Mouse (Mus musculus): Measurements from ENCODE around the gene Klhl7. TPM values are rescaled to one million over a fixed set of nuclear protein-coding genes. Genes with fewer than 3 reads are reported as not detected.
"Not testable (repeated sequence)": the region's sequence is repeated elsewhere in the genome, so short reads cannot be mapped to it uniquely, and the experiment has no call there.

Klhl7 gene
- total RNA-seq, 2 experiments from 2014 or later, result 50.4 to 59.1 TPM

DNA sequence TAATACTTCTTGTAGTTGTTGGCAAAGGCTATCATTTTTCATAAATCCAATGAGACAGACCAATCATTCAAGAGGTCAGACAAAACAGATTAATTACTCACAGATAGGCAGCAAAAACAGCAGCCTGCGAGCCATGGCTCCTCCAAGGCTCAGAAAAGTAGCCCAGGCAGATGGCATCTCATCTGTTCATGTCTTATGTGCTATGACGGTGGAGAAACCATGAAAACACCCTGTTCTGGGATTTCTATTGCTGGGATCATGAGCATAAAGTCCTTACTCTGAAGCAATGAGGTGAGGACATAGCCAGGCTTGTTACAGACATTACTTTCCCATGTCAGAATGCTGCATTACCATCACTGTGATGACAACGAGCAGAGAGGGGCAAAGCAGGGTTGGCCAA, 7.9 kb upstream of the Klhl7 start:
- no peak for DNase-seq (ENCODE audit: low spot score in 2 of 2)

DNA sequence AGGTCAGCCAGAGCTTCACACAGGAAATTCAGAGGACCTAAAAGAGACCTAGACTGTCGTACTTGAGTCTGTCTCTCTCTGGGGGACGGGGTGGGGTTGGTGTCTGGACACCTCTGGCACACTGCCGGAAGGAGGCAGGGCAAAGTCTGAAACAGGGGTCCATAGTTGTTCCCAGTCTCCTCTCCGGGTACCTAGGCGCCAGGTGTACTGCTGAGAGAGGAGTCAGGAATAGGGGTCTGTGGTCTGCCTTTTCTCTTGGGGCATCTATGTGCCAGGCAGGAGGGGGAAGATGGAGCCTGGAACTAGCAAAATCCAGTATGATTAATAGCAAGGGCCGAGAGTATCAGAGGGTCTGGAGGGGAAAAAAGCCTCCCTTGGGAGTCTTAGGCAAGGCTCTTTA, 5.0 kb upstream of the Klhl7 start:
- no peak for DNase-seq (ENCODE audit: low spot score in 2 of 2)

DNA sequence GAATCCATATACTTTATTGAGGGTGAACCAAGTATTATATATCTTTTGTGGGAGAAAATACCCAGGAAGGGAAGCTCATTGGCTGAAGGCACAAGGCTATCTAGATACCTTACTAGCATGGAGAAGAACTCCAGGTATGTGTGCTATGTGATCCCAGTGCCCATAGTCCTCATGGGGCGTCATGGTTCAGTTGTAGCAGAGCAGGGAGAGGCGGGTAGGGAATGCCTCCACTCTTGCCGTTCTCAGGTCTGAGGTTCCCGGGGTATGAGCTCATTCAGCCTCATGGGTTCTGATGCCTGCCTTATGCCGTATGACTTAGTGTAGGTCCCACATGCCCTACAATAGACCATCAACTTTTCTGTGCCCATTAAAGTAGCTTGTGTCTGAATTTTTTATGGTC, 4.5 kb upstream of the Klhl7 start:
- no peak for DNase-seq (ENCODE audit: low spot score in 2 of 2)

DNA sequence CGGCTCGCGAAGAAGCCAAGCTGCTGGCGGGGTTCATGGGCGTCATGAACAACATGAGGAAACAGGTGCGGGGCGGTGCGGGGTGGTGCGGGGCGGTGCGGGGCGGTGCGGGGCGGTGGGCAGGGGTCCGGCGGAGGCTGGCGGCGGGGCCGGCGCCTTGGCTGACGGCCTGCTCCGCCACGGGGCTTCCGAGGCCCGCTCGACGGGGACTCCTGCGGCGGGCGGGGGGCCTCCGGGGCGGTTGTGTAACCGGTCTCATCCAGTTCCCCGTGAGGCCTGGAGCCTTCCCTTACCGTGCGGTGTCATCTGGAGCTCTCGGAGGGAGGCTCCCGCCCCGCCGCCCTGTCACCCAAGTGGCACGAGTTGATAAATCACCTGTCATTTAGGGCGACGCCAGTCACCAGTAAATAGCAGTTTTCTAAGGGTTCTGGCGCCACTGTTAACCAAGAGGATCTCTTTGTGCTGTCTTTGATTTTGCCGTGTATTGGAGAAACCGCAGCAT, 456 bp downstream of the Klhl7 start:
- peak; percentile 60 to 71 for DNase-seq (ENCODE audit: low spot score in 2 of 2)

DNA sequence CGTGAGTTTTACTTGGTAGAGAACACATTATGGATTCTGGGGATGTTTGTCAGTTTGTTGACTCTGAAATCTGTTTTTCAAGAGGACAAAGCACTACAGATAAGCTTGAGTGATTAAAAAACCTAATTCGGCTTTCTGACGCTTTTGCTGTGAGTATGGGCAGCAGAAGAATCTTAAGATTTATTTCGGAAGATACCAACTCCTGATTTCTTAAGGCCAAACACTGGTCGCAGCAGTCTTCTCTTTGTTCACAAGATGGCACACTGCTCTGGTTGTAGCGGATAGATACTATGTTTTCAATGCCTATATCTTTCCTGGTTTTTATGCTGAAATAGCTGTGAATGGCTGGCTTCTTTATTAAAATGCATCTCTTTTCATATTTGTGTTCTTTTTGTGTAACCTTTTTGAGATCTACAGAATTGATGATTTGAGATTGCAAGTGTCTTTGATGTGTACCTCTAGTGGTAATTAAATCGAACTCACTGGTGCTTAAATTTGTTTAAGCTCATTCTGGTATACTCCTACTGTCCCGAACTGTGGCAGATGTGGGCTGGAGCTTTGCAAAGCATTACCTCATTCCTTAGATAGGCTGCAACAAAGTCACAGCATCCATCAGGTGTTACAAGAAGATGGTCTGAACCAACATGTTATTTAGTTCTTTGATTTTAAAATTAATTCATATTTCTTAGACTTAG, 1.2 kb downstream of the Klhl7 start:
- no peak for DNase-seq (ENCODE audit: low spot score in 2 of 2)

DNA sequence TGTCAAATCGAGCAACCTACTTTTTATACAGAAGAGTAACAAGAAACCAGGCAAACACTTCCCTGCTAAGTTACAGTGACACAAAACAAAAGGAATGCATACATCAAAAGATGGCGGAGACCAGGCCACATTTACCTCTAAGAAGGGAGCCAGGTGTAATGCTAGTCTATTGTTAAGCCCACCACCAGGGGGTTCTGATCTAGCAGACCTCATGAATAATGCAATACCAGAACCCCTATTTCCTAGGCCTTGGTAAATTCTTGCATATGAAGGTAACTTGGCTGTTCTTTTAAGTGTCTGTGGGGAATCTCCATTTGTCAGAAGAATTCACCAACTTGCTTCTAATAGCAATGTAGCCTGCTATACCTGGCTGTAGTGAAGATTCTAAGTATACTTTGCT, 2.8 kb downstream of the Klhl7 start:
- DNase-seq (ENCODE audit: low spot score in 2 of 2), result not testable (repeated sequence)

DNA sequence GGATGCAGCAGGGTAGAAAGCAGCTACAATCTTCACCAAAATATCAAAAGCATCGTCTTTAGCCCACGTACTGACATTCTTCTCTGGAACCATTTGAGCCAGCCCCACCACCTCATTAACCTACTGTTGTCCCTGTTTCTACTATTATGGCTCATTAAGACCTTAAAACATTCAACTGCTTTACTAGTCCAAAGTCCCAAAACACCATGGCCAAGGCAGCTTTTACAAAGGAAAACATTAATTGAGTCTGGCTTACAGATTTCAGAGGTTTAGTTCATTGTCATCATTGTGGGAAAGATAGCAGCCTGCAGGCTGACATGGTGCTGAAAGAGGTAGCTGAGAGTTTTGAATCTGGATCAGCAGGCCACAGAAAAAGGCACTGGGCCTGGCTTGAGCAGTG, 3.4 kb downstream of the Klhl7 start:
- no peak for DNase-seq (ENCODE audit: low spot score in 2 of 2)

DNA sequence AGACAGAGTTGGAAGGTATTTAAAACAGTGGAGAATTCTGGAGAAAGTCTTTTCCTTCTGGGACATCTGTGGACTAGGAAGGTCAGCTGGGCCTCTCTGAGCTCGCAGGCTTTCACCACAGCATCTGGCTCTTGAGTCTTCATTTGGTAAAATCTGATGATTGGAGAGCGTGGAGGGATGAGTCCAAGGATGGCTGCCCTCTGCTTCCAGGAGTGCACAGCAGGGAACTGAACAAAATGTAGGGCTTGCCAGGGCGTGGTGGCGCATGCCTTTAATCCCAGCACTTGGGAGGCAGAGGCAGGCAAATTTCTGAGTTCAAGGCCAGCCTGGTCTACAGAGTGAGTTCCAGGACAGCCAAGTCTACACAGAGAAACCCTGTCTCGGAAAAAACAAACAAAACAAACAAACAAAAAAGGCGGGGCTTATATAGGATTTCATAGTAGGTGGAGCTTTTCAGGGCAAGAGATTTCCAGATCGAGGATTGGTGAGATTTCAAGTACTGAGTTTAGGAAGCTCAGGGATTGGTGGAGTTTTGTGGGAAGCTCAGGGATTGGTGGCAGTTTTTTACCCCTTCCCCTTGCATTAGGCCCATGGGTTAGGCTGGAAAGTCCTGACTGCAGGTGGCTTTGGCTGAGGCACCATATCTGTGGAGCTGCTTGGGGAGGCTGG, 6.8 kb downstream of the Klhl7 start:
- DNase-seq (ENCODE audit: low spot score in 2 of 2), result no peak

DNA sequence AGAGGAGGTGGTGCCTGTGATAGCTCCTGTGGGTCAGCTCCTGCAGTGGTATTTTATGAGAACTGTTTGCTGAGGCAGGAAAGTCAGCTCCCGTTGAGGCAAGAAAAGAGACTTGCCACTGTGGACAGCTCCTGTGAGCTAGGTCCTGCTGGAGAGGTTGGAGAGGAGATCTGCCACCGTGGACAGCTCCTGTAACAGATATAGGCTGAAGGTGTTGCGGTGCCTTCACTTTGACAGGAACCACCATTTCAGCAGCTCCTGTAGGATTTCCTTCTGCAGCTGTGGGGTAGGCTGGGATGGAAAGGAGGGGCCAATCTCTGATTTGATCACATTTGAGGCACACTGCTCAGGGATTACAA, 7.3 kb downstream of the Klhl7 start:
- DNase-seq (ENCODE audit: low spot score in 2 of 2), result no peak

DNA sequence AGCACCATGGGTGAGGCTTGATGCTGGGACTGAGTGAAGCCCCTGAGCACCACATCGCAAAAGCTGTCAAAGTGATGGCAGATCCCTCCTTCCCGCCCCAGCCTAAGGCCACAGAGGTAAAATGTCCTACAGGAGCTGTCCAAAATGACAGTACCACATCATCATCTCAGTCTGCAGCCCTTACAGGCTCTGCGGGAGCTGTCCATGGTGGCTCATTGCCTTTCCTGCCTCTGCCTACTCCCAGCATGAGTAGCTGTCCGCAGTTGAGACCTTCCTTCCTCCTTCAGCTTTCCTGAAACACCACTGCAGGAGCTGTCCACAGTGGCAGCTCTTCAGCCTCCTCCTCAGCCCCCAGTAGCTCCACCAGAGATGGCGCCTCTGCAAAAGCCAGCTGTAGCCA, 9.7 kb downstream of the Klhl7 start:
- no peak for DNase-seq (ENCODE audit: low spot score in 2 of 2)

DNA sequence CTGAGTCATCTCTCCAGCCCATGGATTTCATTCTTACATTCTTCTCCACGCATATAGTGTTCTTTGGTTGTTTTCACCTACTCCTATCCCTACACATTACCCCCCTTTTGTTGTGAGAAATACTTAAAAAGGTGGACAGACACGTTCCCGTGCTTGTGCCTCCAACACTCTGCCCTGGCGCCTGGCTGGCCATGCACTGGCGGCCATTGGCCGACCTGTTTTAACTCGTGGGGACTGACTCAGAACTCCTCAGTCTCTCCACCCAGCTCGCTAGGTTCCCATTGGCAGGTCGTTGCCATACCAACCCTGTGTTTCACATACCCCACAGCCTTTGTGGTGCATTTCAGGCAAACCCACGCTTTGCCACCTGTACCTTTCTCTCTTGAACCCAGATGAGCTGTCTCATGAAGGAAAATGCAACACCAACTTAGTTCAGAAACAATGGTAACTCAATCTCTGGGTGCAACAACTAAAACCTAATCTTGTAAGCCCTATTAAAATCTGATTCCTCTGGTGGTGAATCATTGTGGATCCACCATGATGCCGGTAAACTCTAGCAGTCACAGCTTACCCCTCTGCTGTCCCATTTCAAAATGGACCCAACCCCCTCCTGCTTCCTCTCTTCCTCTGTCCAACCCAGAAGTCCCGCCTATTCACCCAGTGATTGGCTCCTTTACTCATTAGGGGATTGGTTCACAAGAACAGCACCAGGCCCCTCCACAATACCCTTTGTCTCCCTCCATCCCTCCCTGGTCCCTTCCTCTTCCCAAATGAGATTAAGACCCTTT, 11.9 kb downstream of the Klhl7 start:
- DNase-seq (ENCODE audit: low spot score in 2 of 2), result no peak

DNA sequence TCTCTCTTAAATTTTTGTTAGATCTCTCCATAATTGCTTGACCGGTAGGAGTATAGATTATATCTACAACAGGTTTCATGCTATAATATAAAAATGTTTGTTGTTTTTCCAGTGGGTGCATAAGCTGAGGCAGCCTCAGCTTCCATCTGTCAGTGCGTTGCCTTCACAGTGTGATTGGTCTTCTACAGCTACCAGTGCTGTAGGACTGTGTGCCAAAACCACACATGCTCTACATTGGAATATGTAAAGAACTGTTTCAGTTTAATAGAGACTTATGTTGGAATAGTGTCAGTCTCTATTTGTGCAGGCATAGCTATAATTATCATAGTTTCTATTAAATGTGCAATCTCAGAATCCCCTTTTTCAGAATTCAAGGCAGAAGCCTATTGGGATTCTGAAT, 21.8 kb downstream of the Klhl7 start:
- no peak for DNase-seq (ENCODE audit: low spot score in 2 of 2)

DNA sequence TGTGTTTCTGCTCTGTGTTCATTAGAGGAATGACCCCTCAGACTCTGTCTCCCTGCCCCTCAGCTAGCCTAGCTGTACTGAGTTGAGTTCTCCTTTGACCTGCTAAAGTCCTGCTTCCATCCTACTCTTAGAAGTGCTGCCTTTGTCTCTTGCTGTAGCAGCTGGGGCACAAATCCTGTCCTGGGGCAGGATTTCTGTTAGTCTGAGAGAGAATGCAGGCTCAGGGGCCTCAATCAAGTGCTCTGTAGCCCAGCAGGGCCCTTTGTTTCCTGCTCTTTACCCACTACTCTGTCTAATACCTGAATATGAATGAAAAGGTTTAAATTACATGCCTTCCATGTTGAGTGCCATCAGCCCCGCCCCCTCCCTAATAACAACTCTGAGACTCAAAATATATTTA, 23.8 kb downstream of the Klhl7 start:
- no peak for DNase-seq (ENCODE audit: low spot score in 2 of 2)

DNA sequence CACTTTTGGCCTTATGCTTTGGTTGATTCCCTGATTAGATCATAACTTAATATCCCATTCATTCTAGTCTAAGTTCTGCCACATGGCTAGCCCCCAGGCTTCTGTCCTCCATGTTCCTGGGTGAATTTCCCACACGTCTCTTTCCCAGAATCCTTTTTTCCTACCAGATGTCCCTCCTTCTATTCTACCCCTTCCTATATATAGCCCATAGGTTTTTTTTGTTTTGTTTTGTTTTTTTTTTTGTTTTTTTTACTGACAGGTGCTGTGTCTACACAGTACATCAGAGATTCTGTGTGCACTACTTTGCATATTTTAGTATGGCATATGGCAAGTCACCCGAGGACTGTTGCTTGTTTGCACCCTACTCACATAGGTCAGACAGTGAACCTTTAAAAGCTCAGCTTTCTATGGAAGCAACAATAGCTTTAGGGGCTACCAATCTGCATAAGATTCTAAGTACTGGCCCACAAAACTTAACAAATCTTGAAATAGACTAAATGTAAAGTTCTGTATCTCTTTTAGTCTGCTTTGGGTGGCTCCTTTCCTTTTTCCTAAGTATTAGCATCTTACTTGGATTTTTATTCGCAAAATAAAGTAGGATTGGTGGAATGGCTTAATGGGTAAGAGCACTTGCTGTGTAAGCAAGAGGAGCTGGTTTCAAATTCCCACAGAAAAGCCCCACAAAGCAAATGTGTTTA, 24.3 kb downstream of the Klhl7 start:
- DNase-seq (ENCODE audit: low spot score in 2 of 2), result no peak

DNA sequence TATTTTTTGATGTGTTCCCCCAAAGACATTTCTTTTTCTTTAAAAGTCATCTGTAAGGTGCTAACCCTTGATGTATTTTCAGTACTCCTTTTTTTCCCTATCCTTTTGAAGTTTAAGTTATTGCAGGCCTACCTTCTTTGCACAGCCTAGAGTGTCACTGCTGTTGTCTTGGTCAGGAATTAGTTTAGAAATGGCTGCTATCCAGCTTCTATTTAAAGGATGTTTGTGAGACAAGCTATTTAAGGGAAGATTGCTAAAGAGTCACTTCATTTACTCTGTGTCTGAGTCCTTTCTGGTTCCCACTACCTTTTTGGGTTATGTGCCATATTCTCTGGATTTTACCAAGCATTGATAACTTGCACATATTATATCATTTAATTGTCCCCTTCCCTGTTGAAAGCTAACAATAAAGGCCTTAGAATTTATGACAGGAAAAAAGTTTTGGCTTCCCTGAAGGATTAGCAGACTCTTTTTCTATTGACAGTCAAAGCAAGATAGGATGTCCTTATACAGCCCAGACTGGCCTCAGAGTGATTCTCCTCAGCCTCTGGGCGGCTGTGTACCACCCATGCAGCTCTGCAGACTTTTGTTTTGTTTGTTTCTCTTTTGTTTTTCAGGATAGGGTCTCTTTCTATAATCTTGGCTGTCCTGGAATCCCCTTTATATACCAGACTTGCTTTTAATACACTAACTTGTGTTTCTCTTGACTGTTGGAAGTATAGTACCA, 25.7 kb downstream of the Klhl7 start:
- DNase-seq (ENCODE audit: low spot score in 2 of 2), result no peak

DNA sequence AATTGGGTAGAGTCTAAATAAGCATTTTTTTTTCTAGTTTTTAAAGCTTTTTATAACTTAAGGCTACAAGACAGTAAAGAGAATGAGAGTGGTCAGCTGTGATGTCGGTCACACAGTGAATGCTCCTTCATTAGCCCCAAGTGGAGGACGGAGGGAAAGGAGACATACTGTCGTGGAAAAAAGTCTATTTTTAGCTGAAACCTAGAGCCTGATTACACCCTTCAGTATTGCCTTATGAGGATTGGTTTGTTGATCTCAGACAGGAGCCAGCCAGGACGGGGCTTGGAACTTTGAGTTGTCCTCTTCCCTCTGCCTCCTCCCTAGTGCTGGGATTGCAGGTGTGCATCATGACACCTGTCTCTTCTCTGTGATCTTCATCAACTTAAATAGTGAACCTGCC, 26.6 kb downstream of the Klhl7 start:
- DNase-seq (ENCODE audit: low spot score in 2 of 2), result no peak

DNA sequence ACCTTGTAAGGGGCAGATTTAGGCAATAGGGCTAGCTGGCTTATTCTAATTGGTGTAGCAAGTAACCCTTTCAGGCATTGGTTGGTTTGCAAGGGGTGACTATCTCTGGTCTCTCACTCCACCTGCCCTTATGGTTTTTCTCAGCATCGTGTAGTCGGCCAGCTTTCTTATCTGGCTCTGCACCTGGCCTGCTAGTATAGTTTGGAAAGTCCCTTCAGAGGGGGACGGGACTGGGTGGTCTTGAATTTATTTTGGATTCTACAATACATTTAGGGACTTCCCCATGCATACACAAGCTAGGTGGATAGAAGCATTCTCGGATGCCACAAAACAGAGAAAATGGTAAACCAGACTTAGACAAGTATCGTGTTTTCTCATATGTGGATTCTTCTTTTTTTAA, 46.6 kb downstream of the Klhl7 start:
- no peak for DNase-seq (ENCODE audit: low spot score in 2 of 2)

DNA sequence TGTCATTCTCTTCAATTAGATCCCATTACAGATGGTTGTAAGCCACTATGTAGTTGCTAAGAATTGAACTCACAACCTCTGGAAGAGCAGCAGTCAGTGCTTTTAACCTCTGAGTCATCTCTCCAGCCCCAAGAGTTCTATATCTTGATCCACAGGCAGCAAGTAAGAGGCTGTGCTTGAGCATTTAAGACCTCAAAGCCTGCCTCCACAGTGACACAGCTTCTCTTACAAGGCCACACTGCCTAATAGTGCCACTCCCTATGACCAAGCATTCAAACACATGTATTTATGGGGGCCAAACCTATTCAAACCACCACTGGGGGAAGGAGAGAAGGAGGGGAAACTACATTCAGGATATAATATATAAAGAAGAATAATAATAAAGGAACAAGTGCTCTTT, 51.8 kb downstream of the Klhl7 start:
- no peak for DNase-seq (ENCODE audit: low spot score in 2 of 2)

DNA sequence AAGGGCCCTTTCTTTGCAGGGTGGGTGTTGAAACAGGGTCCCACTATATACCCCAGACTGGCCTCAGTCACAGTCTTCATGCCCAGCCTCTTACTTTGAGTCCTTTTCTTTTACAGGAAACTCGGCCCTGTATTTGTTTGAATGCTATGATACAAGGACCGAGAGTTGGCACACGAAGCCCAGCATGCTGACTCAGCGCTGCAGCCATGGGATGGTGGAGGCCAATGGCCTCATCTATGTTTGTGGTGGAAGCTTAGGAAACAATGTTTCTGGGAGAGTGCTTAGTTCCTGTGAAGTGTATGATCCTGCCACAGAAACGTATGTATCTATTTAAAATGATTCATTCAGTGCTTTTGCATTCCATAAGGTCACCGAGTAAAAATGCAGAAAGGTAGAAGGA, 56.4 kb downstream of the Klhl7 start:
- no peak for DNase-seq (ENCODE audit: low spot score in 2 of 2)

DNA sequence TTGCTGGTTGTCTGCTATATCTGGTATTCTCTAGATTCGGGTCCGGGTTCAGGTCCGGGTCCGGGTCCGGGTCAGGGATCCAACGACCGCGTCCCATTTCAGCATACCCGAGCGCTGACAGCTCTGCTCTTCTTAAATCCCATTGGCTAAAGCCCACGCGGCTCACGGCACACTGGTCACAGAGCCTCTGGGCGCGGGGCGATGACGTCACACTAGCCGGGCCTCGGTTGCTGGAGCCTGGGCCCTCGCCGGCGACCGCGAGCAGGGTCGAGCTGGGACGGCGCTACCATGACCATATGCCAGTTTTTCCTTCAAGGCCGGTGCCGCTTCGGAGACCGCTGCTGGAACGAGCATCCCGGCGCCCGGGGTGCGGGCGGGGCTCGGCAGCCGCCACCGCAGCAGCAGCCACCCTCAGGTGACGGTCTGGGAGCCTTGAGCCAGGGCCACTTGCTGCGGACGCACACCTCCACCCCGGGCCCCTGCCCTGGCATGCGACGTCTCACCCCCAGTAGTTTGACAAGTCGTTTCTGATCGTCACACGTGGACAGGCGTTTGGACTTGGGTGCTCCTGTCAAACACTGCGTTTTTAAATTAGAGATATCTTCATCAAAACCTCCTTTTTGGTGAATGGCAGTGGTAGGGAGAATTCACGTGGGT, 64.5 kb downstream of the Klhl7 start, which contains the start of gene Nupl2:
Gene Nupl2, plus strand, starts transcription at position 175 of the 657 bp plus-strand sequence.
- peak; percentile 88 to 96 for DNase-seq (ENCODE audit: low spot score in 2 of 2)

Measured in gastrocnemius, postnatal 4 days (tissue).